Mouse (Mus musculus) retina, postnatal 1 day (tissue): ENCODE data around the gene Mto1.
"Not testable (repeated sequence)": the region's sequence is repeated elsewhere in the genome, so short reads cannot be mapped to it uniquely, and the experiment has no call there.

Experiments
- DNase-seq: peaks from one replicate; pipeline ENCODE4 v3.0.0-alpha.2; 2012

The Mto1 gene

GRCm38 (mm10) chr9:78506722-78507077, 58.7 kb downstream of the Mto1 start:
- no peak for DNase-seq

GRCm38 (mm10) chr9:78508106-78508786, 60.2 kb downstream of the Mto1 start:
- no peak for DNase-seq

GRCm38 (mm10) chr9:78511705-78512104, 63.7 kb downstream of the Mto1 start:
- DNase-seq = no peak

DNA sequence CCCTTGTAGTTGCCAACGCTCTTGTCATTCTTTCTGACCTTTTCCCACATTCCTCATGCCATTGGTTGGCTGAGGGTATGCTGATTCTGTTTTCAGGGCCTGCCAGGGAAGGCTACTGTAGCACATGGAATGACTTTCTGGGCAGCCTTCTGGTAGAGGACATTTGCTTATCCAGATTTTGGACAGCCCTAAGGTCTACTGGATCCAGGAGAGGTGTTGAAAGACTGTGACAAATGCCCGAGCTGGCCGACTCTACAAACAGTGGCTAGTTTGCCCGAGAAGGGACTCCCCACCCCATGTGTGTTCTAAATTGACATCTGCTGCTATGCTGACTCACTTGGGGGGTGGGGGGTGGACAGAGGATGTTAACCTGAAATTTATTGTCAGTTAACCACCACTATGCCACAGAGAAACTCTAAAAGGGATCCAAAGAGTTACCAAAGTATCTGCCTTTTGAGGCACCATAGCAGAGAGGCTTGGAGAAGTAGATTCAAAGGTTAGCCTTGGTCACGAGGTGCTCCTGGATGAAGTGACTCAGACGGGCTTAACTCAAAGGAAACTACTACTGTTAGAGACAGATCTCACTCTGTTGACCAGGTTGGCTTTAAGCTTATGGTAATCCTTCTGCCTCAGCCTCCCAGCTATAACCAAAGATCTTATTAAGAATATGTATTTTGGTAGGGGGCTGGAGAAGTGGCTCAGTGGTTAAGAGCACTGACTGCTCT, 65.9 kb downstream of the Mto1 start:
- DNase-seq = no peak

GRCm38 (mm10) chr9:78514681-78515080, 66.7 kb downstream of the Mto1 start:
- DNase-seq = no peak

DNA sequence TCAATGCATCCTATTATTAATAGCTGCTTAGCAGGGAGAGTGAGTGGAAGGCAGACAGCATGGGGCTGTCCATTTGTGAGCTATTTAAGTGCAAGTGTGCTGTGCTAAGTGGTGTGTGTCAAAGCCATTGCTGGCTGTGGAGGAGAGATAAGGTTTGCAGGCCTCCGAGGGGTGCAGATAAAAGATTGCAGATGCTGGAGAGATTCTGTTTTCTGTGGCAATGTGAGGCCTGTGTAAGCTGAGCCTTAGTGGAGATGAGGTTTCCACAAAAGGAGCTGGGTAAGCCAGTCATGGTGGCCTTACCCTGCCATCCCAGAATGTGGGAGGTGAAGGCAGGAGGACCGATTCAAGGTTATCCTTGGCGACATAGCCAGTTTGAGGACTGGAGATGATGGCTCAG, 68.1 kb downstream of the Mto1 start:
- DNase-seq = no peak

DNA sequence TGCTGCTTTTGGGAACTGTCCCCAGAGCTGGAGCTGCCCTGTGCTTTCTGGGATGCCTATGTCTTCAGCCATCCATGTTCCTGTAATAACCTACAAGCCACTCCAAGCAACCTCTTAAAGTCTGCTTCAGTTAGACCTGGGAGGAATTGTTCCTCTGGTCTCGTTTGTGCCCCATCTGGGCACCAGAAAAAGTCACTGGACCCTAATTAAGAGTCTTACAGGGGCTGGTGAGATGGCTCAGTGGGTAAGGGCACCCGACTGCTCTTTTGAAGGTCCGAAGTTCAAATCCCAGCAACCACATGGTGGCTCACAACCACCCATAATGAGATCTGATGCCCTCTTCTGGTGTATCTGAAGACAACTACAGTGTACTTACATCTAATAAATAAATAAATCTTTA, 69.2 kb downstream of the Mto1 start:
- not testable (repeated sequence) for DNase-seq

GRCm38 (mm10) chr9:78520127-78520779, 72.2 kb downstream of the Mto1 start:
- peak; percentile 91 for DNase-seq

DNA sequence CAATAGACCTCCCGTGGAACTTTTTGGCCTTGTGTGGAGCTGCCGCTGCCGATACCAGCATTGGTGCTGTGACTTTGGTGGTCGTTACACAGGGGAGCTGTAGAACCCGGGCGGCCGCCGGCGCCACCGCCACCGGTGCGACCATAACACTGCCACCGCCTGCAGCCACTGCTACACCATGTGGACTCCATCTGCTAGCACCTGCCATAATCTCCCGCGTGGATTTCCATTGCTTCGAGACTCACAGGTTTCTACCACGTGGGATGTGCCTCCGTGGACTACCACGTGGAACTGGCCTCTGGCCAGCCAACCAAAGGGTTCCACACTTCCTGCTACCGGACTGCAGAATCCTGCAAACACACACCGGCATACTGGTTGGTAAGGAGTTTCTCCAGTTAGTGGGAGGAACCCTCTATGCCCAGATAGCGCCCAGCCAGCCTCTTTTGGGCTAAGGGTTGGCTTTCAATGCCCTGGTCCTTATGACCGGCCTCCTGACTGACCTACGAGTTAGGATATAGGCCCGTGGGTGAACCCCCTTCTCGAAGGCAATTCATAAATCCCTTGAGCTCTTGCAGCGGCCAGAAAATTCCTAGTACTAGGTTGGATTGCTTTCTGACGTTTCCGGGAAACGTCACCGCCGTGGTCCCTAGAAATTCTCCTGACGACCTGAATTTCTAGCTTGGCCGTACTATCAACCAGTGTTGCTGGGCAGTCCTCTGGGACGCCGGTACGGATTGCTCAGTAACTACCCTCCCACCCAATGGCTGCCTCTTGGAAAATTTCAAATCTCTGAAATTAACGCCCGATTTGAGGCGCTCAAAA, 73.0 kb downstream of the Mto1 start:
- DNase-seq = peak; percentile 80

DNA sequence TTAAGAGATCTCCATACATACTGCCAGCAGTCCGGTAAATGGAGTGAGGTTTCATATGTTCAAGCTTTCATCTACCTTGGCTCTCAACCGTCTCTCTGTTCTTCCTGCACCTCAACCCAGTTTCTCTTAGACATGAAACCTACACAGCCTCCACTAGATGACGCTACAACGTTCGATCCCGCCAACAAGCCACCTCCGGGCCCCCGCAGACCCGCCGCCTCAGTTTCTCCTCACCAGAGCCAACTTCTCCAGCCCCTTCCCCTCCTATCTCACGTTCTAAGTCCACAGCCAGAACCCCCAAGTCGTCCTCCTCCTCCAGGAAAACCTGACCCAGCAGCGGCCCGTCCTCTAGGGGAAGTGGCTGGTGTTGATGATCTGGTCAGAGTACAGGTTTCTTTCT, 73.7 kb downstream of the Mto1 start:
- DNase-seq = peak; percentile 57
